ENCODE assay signal across 17 mouse cellular contexts in genomic region chr2:6903251-6903763, GRCm38 (mm10).
DNase-seq lines count a peak whose midpoint lies in the region; ATAC-seq and TF ChIP-seq lines count a peak whose summit lies in the region.
"Had no signal": no experiment of that assay in that cellular context is flagged by ENCODE, and none has a peak within 500 bp of the region (broad histone marks: within the 10 kb centered on the region; RNA-seq: fewer than 3 reads in every experiment).

No protein-coding gene starts in this region.

- H3K4me1 ChIP-seq in forebrain, postnatal 0 days (ENCODE audit: insufficient read depth): 0 out of 2 replicates have a peak, but pooled peaks cover 3% of the 10 kb centered on the region
- H3K4me1 ChIP-seq in midbrain, embryonic 11.5 days (ENCODE audit: control insufficient read depth, insufficient read depth, low read length): no peaks in the 10 kb centered on the region
- H3K4me1 ChIP-seq in heart, embryonic 12.5 days (replicated peaks): peaks cover 13% of the 10 kb centered on the region
- H3K4me1 ChIP-seq: embryonic facial prominence, embryonic 13.5 days; stomach, embryonic 15.5 days had no signal

- H3K36me3 ChIP-seq in forebrain, postnatal 0 days (ENCODE audit: insufficient read depth): no peaks in the 10 kb centered on the region
- no peaks in the 10 kb centered on the region for H3K36me3 ChIP-seq in midbrain, embryonic 11.5 days (ENCODE audit: control insufficient read depth, insufficient read depth, low read length)
- H3K36me3 ChIP-seq in heart, embryonic 12.5 days: no peaks in the 10 kb centered on the region
- H3K36me3 ChIP-seq: embryonic facial prominence, embryonic 13.5 days; stomach, embryonic 15.5 days had no signal

- H3K9me3 ChIP-seq in forebrain, postnatal 0 days (ENCODE audit: low read length): no peaks in the 10 kb centered on the region
- no peaks in the 10 kb centered on the region for H3K9me3 ChIP-seq in midbrain, embryonic 11.5 days (ENCODE audit: control insufficient read depth, low read length)
- no peaks in the 10 kb centered on the region for H3K9me3 ChIP-seq in heart, embryonic 12.5 days (replicated peaks)
- H3K9me3 ChIP-seq: embryonic facial prominence, embryonic 13.5 days; stomach, embryonic 15.5 days had no signal

- ATAC-seq in forebrain, postnatal 0 days: peak; percentile 86
- peak; percentile 95 for ATAC-seq in midbrain, embryonic 11.5 days (ENCODE audit: low FRiP score)
- ATAC-seq in heart, embryonic 12.5 days (ENCODE audit: insufficient number of reproducible peaks, low FRiP score): no peak
- ATAC-seq in inflammation-experienced regulatory T-cells, adult 6 months: no peak

- 4% methylated on average over 4 of the region's 4 CpGs for WGBS in forebrain, postnatal 0 days
- WGBS in midbrain, embryonic 11.5 days: 15% methylated on average over 4 of the region's 4 CpGs
- 77% methylated on average over 4 of the region's 4 CpGs for WGBS in heart, embryonic 12.5 days

- H3K27ac ChIP-seq in left cerebral cortex, adult 2 months: peak overlapping the region; percentile 28; the same call in 1 of the 2 replicates
- H3K27ac ChIP-seq in forebrain, postnatal 0 days (ENCODE audit: low read depth, low read length): peak overlapping the region; percentile 50; the same call in 1 of the 2 replicates
- no peak overlapping the region; the same call in 1 of the 2 replicates for H3K27ac ChIP-seq in midbrain, embryonic 11.5 days (ENCODE audit: low read depth, low read length)
- H3K27ac ChIP-seq in heart, embryonic 12.5 days (ENCODE audit: poor library complexity, severe bottlenecking): no peak overlapping the region
- H3K27ac ChIP-seq: embryonic facial prominence, embryonic 13.5 days; heart, adult 2 months; stomach, embryonic 15.5 days had no signal

- intact Hi-C loops in left cerebral cortex, adult 2 months (cut with DNase I): no loop called here

- H3K4me2 ChIP-seq in forebrain, postnatal 0 days (ENCODE audit: low read depth): no peak overlapping the region
- no peak overlapping the region; the same call in 1 of the 2 replicates for H3K4me2 ChIP-seq in midbrain, embryonic 11.5 days
- H3K4me2 ChIP-seq in heart, embryonic 12.5 days: no peak overlapping the region
- H3K4me2 ChIP-seq: embryonic facial prominence, embryonic 13.5 days; stomach, embryonic 15.5 days had no signal

- no peak for TF ChIP-seq CTCF in left cerebral cortex, adult 2 months (IDR thresholded peaks at IDR 0.05)
- no peak for TF ChIP-seq CTCF in forebrain, postnatal 0 days (IDR thresholded peaks at IDR 0.05; ENCODE audit: low read depth)

- no peak for DNase-seq in left cerebral cortex, adult 2 months (ENCODE audit: extremely low spot score in 1 of 2, low spot score in 2 of 2)
- DNase-seq in left cerebral cortex, adult 18-20 months (ENCODE audit: low spot score in 2 of 2): no peak
- peak; percentile 54 for DNase-seq in forebrain, postnatal 0 days
- DNase-seq in midbrain, embryonic 11.5 days (ENCODE audit: low spot score, missing footprints): peak; percentile 92
- DNase-seq in retina, embryonic 14.5 days (ENCODE audit: low spot score): peak; percentile 67
- no peak for DNase-seq in lung, postnatal 4 days
- DNase-seq: cerebellum, adult 2 months; heart, adult 2 months; kidney, adult 9 months; layer of hippocampus, adult 9-11 months; left cerebral cortex, postnatal 4 days; right cerebral cortex, postnatal 25 days; thymus, postnatal 14 days had no signal

- no peak overlapping the region for H3K9ac ChIP-seq in forebrain, postnatal 0 days
- no peak overlapping the region for H3K9ac ChIP-seq in midbrain, embryonic 11.5 days (ENCODE audit: low read length)
- no peak overlapping the region for H3K9ac ChIP-seq in heart, embryonic 12.5 days
- H3K9ac ChIP-seq: embryonic facial prominence, embryonic 13.5 days; stomach, embryonic 15.5 days had no signal

- no peak overlapping the region for H3K4me3 ChIP-seq in left cerebral cortex, adult 2 months
- no peak overlapping the region for H3K4me3 ChIP-seq in forebrain, postnatal 0 days (ENCODE audit: low read depth, low read length)
- no peak overlapping the region for H3K4me3 ChIP-seq in midbrain, embryonic 11.5 days (ENCODE audit: low read depth, low read length)
- no peak overlapping the region for H3K4me3 ChIP-seq in heart, embryonic 12.5 days
- H3K4me3 ChIP-seq: embryonic facial prominence, embryonic 13.5 days; heart, adult 2 months; stomach, embryonic 15.5 days had no signal

- H3K27me3 ChIP-seq in forebrain, postnatal 0 days (ENCODE audit: insufficient read depth, low read length): no peaks in the 10 kb centered on the region
- H3K27me3 ChIP-seq in midbrain, embryonic 11.5 days (ENCODE audit: control insufficient read depth, insufficient read depth, low read length): no peaks in the 10 kb centered on the region
- H3K27me3 ChIP-seq in heart, embryonic 12.5 days (replicated peaks): no peaks in the 10 kb centered on the region
- H3K27me3 ChIP-seq: embryonic facial prominence, embryonic 13.5 days; stomach, embryonic 15.5 days had no signal

Comparison
In these comparisons a context has a peak if more than half of its experiments do, and no peak if none do; other contexts are left out.
1. DNase-seq: peak in forebrain, postnatal 0 days (single experiment), midbrain, embryonic 11.5 days (single experiment) and retina, embryonic 14.5 days (single experiment); none in left cerebral cortex, adult 2 months (0 of 2), left cerebral cortex, adult 18-20 months (0 of 2) and lung, postnatal 4 days (0 of 2).
2. H3K27ac ChIP-seq: peak in left cerebral cortex, adult 2 months (single experiment) and forebrain, postnatal 0 days (single experiment); none in midbrain, embryonic 11.5 days (single experiment) and heart, embryonic 12.5 days (single experiment).
3. ATAC-seq: peak in forebrain, postnatal 0 days (single experiment) and midbrain, embryonic 11.5 days (single experiment); none in heart, embryonic 12.5 days (single experiment) and inflammation-experienced regulatory T-cells, adult 6 months (single experiment).